Mouse (Mus musculus) liver, adult 2 months (tissue): ENCODE data around the gene Naa38. TPM values are rescaled to one million over a fixed set of nuclear protein-coding genes. Genes with fewer than 3 reads are reported as not detected.
A peak's percentile ranks its signal among the peaks of the same experiment; 100 is the strongest.

Experiments used
- DNase-seq: peaks from one replicate; pipeline ENCODE4 v3.0.0-alpha.2; 2011; ENCODE audit warnings: low read depth, low spot score; ENCODE audit errors: extremely low read depth
- H3K27ac ChIP-seq: fragments of 200-500 bp; replicated peaks from 2 replicates; pipeline ENCODE4 v1.5.1; 2012; ENCODE audit warnings: low read depth, mild to moderate bottlenecking, control low read depth, inconsistent platforms, low read length; ENCODE audit not compliant: insufficient read depth
- H3K27me3 ChIP-seq: fragments of 200-500 bp; 2 replicates; pipeline ENCODE4 v1.6.1; 2012; ENCODE audit warnings: mild to moderate bottlenecking, moderate library complexity, low read length, inconsistent platforms; ENCODE audit not compliant: control insufficient read depth, insufficient read depth
- H3K36me3 ChIP-seq: fragments of 200-500 bp; 2 replicates; pipeline ENCODE4 v1.6.1; 2012; ENCODE audit warnings: low read length, inconsistent platforms; ENCODE audit not compliant: control insufficient read depth, insufficient read depth
- H3K4me1 ChIP-seq: fragments of 200-500 bp; 2 replicates; pipeline ENCODE4 v1.6.1; 2011; ENCODE audit warnings: low read length; ENCODE audit not compliant: control insufficient read depth, insufficient read depth
- H3K4me3 ChIP-seq: fragments of 200-500 bp; 2 replicates; pipeline ENCODE4 v1.5.1; 2011; ENCODE audit warnings: low read depth, mild to moderate bottlenecking, control low read depth, low read length, moderate library complexity; ENCODE audit not compliant: insufficient read depth
- H3K79me2 ChIP-seq: fragments of 200-500 bp; 2 replicates; pipeline ENCODE4 v1.6.1; 2012; ENCODE audit warnings: inconsistent platforms, mild to moderate bottlenecking, low read length, moderate library complexity; ENCODE audit not compliant: control insufficient read depth, insufficient read depth
- H3K9ac ChIP-seq: fragments of 200-500 bp; 2 replicates; pipeline ENCODE4 v1.6.1; 2012; ENCODE audit warnings: low read depth, mild to moderate bottlenecking, control low read depth, inconsistent platforms, low read length
- CTCF ChIP-seq: fragments of 200-500 bp; IDR thresholded peaks from 2 replicates; pipeline ENCODE4 v1.5.1; 2011; ENCODE audit warnings: low read depth, low read length, control low read depth
- POLR2A ChIP-seq: fragments of 200-500 bp; IDR thresholded peaks from 2 replicates; pipeline ENCODE4 v1.6.1; 2011; ENCODE audit warnings: low read length, control low read depth; ENCODE audit not compliant: insufficient read depth; ENCODE audit errors: extremely low read depth
- WGBS: fragments of 180-500 bp; shearing (Covaris S2); methylation state at CpG from one replicate; pipeline ENCODE4 v1.1.7; 2018; 5-methylcytosine and 5-hydroxymethylcytosine counted together
- polyA plus RNA-seq: library from polyadenylated mRNA; depleted of rRNA; stranded (reverse); fragments of >200 nt; gene quantifications from 2 replicates; pipeline ENCODE4 v1.2.3, GENCODE M21; 2012
- total RNA-seq: library from RNA; depleted of rRNA; stranded (reverse); fragments of >200 nt; gene quantifications from 2 replicates; pipeline ENCODE4 v1.2.3, GENCODE M21; 2014

Naa38 gene
- total and polyA plus RNA-seq, 2 experiments: 86.6 to 150 TPM

DNA sequence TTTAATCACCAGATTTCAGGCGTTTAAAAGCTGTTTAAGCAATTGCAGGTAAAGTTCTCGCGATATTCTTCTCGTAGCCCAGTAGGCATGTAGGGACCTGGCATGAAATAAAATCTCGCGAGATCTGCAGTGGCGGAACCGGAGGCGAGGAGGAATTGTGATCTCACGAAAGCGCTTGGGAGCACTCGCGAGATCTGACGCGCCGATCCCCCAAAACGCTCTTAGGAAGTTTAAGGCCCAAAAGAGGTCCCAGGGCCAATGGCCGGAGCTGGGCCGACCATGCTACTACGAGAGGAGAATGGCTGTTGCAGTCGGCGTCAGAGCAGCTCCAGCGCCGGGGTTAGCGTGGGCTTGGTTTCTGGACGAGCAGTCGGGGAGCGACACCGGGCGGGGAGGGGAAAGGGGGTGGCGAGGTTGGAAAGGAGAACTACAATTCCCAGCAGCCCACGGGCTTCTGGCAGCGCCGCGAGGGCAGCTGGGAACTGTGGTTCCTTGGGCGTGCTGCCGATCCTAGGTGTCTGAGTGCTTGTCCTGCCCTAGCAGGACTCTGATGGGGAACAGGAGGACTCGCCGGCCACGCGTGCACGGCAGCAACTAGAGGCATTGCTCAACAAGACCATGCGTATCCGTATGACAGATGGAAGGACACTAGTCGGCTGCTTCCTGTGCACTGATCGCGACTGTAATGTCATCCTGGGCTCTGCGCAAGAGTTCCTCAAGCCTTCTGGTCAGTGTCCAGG is 517 bp downstream of the Naa38 start:
- H3K4me3 ChIP-seq: peak overlapping the region; percentile 79
- peak overlapping the region; percentile 92 for H3K9ac ChIP-seq
- H3K36me3 ChIP-seq: peaks cover 4% of the 10 kb centered on the region; the same call in 1 of the 2 replicates
- H3K79me2 ChIP-seq: no peaks in the 10 kb centered on the region; the same call in 1 of the 2 replicates
- H3K27ac ChIP-seq: peak overlapping the region; percentile 95
- DNase-seq: peak; percentile 97
- no peak for TF ChIP-seq CTCF
- peak; percentile 44; the same call in 1 of the 2 replicates for TF ChIP-seq POLR2A
- H3K27me3 ChIP-seq: no peaks in the 10 kb centered on the region
- under 1% methylated on average over 48 of the region's 48 CpGs for WGBS
- H3K4me1 ChIP-seq: peaks cover 6% of the 10 kb centered on the region

- 58% methylated on average over 11 of the region's 11 CpGs for WGBS
- Histone ChIP-seq H3K9ac (peak overlapping the region; percentile 54), H3K36me3 (peaks cover 6% of the 10 kb centered on the region; the same call in 1 of the 2 replicates), H3K79me2 (no peaks in the 10 kb centered on the region; the same call in 1 of the 2 replicates), H3K4me1 (peaks cover 6% of the 10 kb centered on the region), H3K4me3 (peak overlapping the region; percentile 10), H3K27me3 (no peaks in the 10 kb centered on the region), H3K27ac (peak overlapping the region; percentile 32)
- no peak for TF ChIP-seq CTCF
- TF ChIP-seq POLR2A: no peak
- no peak for DNase-seq
Measured at GRCm38 (mm10) chr11:69396772-69397171, 1.5 kb downstream of the Naa38 start.

- Histone ChIP-seq H3K27me3 (no peaks in the 10 kb centered on the region), H3K9ac (peak overlapping the region; percentile 67), H3K79me2 (no peaks in the 10 kb centered on the region; the same call in 1 of the 2 replicates), H3K27ac (peak overlapping the region; percentile 37), H3K4me3 (peak overlapping the region; percentile 64), H3K4me1 (peaks cover 6% of the 10 kb centered on the region), H3K36me3 (peaks cover 6% of the 10 kb centered on the region; the same call in 1 of the 2 replicates)
- WGBS: 71% methylated on average over 24 of the region's 24 CpGs
- no peak for DNase-seq
- TF ChIP-seq POLR2A: no peak
- no peak for TF ChIP-seq CTCF
Measured at GRCm38 (mm10) chr11:69397581-69398057, 2.3 kb downstream of the Naa38 start.

GRCm38 (mm10) chr11:69398059-69398458 is 2.8 kb downstream of the Naa38 start, which contains the start of gene Tmem88:
TSS of gene Tmem88 (minus strand) at chr11:69398234.
- H3K4me3 ChIP-seq: peak within 1 kb of the TSS; percentile 64
- H3K9ac ChIP-seq: peak within 1 kb of the TSS; percentile 67
- TF ChIP-seq POLR2A (0 out of 2 replicates have a peak, but pooled peaks have one; percentile 18), CTCF (no peak)
- H3K27me3 ChIP-seq: no peaks in the 10 kb centered on the region
- no peak for DNase-seq
- H3K27ac ChIP-seq: peak within 1 kb of the TSS; percentile 37
- H3K4me1 ChIP-seq: peaks cover 6% of the 10 kb centered on the region
- no peaks in the 10 kb centered on the region; the same call in 1 of the 2 replicates for H3K79me2 ChIP-seq
- WGBS: 56% methylated on average over 16 of the region's 16 CpGs
- peaks cover 6% of the 10 kb centered on the region; the same call in 1 of the 2 replicates for H3K36me3 ChIP-seq

DNA sequence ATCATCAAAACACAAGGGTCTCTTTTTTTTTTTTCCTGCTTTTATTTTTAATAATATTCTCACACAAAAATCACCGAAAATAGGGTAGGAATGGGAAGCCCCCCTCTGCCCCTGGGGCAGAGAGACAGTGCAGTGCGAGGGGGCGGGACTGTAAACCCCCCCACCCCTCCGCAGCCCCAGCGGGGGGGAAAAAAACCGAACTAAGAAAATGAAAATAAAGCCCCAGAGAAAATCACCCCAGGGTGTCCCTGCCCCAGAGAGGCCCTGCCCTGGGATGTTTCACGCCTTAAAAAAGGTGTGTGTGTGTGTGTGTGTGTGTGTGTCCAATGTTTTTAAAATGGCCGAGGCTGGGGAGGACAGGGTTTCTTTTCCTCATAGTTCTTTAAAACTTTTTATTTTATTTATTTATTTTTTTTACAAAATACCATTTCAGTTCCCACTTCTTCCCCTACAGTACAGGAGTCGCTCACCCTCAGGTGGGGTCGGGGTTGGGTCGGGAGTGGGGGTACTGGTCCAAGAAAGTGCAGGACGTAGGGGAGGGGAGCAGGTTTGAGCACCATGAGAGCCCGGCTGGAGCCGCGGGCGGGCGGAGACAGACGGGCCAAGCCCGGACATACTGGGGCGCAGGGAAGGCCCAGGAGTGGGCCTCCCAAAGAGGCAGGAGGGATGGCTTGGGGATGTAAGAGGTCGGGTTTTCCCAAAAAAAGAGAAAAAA is 3.4 kb downstream of the Naa38 start:
- H3K4me1 ChIP-seq: peaks cover 6% of the 10 kb centered on the region
- no peaks in the 10 kb centered on the region for H3K27me3 ChIP-seq
- H3K36me3 ChIP-seq: peaks cover 8% of the 10 kb centered on the region; the same call in 1 of the 2 replicates
- DNase-seq: no peak
- H3K9ac ChIP-seq: no peak overlapping the region
- H3K79me2 ChIP-seq: no peaks in the 10 kb centered on the region; the same call in 1 of the 2 replicates
- no peak for TF ChIP-seq CTCF
- TF ChIP-seq POLR2A: no peak
- no peak overlapping the region for H3K27ac ChIP-seq
- 0 out of 2 replicates have a peak overlapping the region, but pooled peaks have one; percentile 64 for H3K4me3 ChIP-seq
- WGBS: 76% methylated on average over 21 of the region's 21 CpGs
